Mouse (Mus musculus) heart, adult 8-10 months (tissue): ENCODE data around the gene Runx1. TPM values are rescaled to one million over a fixed set of nuclear protein-coding genes. Genes with fewer than 3 reads are reported as not detected.
A peak's percentile ranks its signal among the peaks of the same experiment; 100 is the strongest.

Source experiments
- DNase-seq: peaks from one replicate; pipeline ENCODE4 v3.0.0; 2022; ENCODE audit warnings: low spot score
- total RNA-seq, 4 experiments: library from RNA; stranded (reverse); gene quantifications; 2 replicates each; pipeline ENCODE4 v1.2.4; 2022

The Runx1 gene
- total RNA-seq, 4 experiments from 2014 or later = 1.3 to 3.3 (median 1.7) TPM

DNA sequence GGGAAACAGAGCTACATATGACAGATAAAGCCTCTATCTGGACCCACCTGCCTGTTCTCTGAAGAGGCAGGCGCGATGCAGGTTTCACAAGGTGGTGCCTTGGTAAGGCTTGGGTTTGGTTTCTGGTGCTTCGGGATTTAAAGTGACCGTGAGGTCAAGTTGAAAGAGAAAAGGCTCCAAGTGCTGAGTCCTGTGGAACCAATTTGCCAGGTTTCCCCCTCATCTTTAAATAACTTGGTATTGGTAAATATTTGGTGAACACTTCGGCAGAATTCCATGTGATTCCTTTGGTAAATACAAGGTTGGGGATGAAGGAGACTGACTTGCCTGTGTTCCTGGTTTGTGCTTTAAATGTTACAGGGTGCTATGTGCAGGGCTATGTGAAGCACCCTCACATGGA, 169.2 kb downstream of the Runx1 start:
- no peak for DNase-seq

DNA sequence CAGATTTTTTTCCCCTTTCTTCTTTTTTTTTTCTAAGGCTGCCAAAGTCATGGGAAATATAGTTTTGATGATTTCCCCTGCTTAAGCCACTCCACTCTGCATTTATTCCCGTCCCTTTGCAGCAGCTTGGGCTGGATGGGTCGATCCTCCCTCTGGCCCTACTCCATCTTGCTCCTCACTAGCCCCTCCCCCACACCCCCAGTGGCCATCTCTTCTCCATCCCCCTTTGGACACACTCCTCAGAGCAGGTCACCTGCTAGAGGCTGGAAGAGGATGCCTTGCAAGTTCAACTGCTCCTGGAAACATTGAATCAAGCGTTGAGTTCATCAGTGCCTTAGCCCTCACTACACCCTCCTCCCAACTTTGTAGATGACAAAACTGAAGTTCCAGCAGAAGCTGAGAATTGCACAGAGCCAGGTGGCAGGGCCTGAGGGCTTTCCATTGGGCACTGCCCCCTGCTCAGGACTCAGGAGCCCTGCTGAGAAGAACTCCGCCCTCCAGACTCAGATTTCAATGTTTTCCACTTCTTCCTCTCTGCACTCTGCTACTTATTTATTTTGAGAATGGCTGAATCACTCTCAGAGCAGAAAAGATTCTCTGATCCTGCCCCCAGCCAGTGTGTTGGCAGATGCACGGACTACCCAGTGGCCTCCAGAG, 171.5 kb downstream of the Runx1 start:
- no peak for DNase-seq

DNA sequence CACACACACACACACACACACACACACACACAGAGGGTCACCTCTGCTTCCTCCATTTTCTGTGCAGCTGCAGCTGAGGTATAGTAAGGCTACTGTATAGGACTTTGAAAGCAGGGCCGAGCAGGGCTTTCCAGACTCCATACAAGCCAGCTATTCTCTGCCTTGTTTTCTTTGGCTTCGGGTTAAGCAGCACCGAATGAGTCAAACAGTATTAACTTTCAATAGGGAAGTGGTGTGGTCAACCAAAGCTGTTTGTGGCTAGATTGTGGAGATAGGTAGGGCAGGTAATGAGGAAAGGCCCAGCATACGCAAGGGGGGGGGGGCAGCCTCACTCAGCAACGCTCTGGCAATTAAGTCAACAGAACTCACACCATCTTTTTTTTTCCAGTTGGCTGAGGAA, 172.1 kb downstream of the Runx1 start:
- no peak for DNase-seq

DNA sequence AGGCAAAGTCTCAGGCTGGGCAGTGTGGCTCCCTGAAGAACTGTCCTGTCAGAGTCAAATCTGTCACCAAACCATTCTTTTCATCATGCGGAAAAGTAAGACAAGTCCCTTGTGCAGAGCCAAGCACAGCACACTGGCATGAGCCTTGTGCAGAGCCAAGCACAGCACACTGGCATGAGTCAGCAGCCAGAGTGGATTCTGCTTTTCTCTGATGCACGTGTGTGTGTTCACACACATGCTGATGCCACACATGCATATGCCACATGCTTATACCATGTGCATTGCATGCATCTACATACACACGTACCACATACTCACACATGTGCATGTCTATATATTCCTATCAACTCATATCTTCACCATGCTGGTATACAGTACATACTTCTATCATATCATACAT, 174.7 kb downstream of the Runx1 start:
- no peak for DNase-seq

DNA sequence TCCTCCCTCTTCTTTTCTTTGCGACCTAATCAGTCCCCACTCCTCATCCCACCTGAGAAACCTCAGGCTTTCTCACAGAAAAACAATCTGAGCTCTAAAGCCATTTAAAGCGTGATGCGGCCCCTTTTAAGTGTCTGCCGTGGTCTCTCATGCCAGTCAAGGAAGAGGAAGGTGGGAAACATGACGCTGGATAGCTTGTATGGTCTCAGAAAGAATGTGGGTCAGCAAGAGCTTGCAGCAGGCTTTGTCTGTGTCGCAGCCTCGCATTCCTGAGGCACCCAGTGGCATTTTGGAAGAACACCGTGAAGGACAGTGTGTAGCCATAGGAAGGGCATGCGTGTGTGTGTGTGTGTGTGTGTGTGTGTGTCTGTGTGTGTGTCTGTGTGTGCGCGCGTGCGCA, 179.8 kb downstream of the Runx1 start:
- DNase-seq = no peak

DNA sequence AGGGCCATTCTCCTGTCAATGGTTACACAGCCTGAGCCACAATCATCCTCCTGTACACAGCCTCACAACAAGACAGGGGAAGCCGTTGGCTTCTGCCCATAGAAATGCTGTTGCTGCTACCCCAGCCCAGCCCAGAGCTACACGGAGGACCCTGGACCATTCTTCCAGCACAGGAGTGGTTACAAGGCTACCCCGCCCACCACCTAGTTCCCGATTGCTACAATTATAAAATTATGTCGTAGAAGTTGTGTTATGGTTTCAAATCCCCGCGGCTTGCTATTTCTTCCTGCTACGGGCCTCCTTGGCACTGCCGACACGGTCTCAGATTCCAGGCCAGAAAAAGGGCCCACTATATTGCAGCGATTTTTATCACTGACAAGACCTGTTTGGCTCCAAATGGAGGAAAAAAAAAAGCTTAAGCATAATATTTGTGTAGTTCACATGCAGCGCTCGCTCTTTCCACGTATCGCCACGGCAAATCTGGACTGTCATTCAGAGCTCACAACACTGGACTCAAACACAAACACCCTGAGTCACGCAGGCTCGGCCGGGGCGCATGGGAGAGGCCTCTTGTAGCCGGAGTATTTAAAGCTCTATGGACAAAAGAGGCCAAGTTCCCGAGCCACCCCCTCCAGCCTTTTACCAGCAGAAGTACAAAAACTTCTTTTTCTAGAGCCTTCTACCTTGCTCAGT, 180.4 kb downstream of the Runx1 start:
- no peak for DNase-seq

DNA sequence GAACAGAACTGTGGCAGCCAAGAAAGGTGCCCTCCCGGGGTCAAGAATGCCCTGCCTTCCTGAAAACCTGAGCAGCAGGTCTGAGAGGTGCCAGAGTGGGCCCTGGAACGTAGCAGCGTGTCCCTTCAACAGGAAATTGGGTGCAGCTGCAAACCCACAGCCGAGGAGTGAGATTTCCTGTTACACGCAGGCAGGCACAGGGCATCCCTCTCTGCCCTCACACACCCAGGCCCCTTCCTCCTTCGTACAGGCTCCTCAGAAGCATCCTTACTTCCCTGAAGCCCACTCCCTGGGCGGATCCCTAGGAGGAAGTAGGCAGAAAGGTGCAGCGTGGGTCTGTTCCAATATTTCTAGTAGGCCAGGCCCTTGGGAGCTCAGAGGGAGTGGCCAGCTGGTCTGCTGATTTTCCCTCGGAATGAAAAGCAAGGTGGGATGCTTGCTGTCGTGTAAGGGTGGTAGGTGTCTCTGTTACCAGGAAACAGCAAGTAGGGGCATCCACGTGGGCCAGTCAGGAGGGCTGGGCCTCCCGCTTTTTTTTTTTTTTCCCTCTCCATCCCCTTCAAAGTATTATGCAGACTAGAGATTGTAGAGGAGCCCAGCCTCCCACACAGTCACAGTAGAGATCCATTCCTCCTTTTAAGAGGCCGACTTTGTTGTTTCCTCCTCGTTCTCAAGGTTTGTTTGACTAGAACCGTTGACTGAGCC, 181.1 kb downstream of the Runx1 start:
- DNase-seq = no peak

DNA sequence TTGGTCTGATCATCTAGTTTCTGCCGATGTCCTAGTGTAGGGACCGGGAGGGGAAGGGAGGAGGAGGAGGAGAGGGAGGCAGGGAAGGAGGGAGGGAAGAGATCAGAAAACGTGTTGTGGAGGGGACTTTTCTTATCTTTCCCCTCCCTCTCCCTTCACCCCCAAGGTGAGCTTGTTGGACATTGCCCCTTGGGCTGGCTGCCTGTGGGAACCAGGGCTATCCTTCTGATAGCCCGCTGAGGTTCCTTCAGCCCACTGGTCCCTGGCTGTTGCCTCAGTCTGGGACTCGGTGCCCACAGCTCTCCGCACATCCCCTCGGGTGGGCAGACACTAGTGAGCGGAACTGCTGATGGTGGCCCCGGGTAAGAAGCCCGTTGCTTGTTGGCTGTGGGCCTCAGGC, 181.6 kb downstream of the Runx1 start:
- DNase-seq = no peak

DNA sequence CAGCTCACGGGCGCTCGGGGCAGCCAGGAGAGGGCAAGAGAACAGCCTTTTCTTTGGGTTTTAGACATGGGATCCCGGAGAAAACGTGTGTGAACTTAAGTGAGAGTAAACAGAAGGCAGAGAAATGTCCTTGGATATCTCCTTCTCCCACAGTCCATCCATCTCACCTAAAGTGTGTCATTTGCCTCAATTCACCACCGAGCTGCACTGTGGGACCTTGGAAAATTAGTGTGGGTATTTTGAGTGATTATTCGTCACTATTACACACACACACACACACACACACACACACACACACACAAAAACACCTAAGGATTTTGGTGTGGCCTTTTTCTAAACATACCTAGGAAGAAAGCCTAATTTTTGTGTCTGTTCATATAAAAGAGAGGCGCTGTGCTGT, 183.7 kb downstream of the Runx1 start:
- DNase-seq = no peak

DNA sequence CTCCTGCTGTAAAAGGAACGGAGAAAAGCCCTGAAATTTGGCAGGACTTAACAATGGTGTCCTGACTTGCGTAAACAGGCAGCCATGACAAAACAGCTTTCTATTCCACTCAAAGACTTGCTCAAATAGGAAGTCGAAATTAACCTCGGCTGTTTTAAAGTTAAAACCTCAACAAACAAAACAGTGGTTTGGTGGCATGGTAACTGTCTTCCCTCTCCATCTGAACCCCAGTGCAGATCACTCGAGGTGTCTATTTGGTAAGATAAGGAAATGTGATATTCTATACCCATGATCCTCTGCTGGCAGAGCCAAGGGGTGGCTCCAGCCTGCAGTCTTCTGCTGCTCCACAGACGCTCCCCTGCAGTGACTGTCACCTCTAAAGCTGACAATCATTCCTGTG, 184.9 kb downstream of the Runx1 start:
- DNase-seq = no peak

DNA sequence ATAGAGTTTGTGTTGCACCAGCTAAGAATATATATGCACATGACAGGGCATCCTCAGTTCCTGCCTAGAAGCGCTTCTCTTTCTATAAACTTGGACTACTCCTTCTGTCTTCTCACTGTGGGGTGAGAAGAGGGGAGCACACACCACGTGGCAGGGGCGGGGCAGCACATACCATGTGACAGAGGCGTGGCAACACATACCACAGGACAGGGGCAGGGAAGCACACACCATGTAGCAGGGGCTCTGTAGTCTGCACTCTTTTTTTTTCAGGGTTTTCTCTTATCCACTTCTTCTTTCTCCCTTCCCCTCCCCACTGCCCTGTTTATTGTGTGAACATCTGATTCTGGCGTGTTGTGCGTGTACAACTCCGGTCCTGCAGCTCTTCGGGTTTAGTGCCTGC, 186.9 kb downstream of the Runx1 start:
- no peak for DNase-seq

DNA sequence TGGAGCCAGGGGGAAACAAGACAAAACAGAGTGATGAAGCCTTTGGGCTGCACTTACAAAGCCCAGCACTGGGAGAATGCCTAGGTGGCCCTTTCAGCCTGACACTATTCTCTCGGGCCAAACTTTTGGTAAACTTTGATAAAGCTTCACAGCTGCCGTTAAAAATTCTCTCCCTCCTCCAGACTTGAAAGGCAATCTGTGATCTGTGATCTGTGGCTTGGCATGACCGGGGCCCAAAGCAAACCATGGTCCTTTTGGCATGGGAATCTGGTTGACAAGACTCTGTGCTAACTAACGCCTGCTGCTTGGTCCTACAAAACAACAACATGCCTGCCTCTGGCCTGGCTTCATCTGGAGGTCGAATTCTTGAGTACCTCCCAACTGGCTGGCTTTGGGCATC, 188.9 kb downstream of the Runx1 start:
- DNase-seq = no peak

DNA sequence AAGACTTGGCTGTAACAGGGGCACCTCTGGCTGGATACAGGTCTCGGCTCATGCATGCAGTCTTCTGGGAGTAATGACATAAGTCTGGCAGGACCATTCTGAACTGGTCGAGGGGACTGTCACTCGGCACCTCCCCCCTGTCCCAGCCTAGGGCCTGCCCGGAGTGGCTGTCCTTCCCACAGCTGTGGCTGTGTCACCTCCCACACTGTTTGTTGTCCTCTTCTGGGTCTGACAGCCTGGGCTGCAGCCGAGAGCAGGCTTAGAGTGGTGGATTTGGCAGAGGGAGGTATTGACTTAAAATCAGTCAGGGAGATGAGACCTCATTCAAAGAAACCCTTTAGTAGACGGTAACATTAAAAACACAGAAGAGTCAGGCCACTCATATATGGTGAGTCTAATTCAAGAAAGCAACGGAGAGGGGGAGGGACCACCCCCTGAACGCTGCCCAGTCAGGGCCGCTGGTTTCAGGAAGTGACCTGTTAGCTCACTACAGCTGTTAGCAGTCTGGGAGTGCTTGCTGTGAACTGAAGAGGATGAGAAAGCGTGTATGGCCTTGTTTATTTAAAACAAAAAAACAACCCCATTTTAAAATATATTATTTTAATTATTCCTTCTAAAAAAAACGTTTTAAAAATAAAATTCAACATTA, 193.7 kb downstream of the Runx1 start:
- DNase-seq = peak; percentile 17

DNA sequence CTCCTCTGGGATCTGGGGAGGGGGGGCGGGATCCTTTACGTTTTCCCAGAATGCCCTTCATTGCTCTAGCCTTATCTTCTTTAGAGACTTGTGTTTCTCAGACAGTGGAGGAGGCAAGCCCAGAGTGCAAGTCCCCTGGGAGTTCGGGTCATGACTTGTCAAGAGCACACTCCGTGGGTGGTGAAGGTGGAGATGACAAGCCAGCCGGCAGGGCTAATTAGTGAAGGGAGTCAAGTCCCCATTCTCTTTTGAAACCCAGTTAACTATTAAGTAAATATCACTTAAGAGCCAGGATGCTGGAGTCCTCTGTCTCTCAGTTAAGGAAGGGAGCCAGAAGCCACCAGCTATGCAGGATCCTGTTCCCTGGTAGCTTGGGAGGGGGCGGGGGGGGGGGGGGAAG, 194.3 kb downstream of the Runx1 start:
- DNase-seq = no peak

DNA sequence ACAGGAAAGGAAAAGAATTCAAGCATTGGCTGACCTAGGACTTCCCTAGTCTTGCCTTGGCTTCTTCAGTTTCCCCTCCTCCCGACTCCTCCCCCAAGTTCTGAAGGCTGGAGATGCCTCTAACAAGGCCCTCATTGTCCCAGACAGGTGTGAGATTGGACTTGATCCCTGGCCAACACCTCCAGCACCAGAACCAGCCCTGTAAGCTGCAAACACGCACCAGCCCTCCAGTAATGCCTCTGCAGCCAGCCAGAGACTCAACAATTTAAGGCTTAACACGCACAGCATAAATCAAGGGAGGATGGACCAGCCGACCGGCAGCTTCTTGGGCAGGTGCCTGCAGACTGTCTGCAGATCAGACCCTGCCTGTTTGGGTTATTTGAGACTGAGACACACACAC, 195.0 kb downstream of the Runx1 start:
- DNase-seq = no peak

DNA sequence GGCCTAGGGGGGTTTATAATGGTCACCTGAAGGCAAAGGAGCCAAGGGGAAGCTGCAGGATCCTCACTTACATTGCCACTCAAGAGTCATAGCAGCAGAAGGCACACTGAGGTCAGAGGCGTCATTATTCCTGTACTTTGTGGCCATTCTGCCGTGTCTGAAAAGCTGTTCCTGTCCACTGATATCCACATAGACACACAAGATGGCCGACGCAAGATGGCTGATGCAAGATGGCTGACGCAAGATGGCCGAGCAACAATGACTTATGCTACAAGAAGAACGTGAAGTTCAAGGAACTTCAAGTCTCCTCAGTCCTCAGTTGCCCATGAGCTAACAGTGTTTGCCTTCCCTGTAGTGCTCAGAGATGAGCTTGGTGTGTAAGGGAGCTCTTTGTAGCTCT, 196.1 kb downstream of the Runx1 start:
- DNase-seq = no peak

DNA sequence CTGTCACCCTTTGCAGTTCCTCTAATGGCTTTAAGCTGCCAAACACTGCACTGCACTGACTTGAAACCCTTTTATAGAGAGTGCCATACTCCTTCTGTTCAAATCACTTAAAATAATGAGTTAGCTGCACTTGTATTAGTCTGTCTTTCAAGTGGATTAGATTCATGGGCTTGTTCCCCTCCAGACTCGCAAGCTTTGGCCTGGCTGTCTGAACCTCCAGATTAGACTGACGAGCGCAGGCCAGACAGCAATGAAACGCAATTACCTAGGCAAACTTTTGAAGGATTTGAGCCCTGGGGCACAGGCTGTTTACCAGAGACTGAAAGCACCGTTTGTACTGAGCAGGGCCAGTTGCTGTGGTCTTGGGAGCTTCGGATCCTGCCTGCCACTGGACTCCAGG, 198.7 kb downstream of the Runx1 start:
- no peak for DNase-seq

DNA sequence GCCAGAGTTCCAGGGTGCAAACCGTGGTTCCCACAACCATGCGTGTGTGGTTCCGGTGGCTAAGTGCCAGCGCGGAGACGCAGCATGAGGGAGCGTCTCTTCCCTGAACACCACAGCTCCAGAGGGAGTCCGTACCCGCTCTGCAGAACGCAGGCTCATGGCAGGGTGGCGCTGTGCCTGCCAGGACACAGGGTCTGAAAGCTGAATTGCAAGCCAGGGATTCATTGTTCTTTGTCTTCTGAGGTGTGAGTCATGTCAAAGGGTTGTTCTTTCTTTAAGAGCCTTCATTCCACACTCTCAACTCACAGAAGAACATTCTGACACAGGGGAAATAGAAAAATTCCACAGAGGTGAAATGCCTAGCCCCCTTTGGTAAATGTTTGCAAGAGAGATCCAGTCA, 202.0 kb downstream of the Runx1 start:
- no peak for DNase-seq

DNA sequence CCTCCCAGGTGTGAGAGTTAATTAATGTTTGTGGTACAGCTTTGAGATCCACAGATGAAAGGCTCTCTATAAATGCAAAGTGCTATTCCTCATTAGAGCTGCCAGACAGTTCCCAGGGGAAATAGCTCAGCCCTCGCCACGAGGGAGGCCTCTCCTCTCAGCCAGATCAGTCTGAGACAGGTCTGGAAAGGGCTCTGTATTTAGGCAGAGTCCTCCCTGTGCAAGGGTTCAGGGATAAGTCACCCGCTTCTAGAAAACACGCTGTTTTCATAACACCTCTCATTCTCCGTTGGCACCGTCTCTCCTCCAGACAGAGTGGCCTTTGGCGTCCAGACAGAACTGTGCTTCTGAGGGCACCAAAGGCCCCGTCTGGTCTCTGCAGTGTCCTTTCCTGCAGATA, 204.1 kb downstream of the Runx1 start:
- no peak for DNase-seq

DNA sequence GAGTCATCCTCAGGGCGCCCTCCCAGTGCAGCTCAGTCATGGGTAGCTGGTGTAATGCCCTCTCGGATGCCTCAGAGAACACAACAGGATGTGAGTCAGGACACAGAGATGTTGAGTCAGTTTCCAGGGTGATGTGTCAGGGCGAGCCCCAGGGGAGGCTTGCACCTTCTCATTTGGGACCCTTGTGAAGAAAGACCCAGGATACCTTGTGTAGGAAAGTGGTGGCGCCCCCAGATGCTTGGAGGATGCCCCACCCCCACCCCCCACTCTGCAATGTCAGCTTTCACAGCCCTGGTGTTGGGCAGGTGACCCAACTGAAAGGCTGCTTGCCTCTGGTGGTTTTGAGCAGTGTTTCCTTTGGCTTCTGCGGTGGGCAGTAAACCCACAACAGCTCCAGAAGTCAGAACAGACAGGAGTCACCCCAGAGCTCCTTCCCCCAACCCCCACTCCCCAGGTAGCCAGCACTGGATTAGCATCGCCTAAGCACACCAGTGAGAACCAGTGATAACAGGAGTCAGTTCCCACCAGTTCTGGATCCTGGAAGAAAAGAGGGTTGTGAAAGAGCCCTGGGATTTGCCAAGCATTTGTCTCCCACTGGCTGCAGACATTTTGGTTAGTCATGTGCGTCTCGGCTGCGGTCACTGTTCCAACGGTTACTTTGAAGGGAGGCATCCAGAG, 205.0 kb downstream of the Runx1 start:
- no peak for DNase-seq

DNA sequence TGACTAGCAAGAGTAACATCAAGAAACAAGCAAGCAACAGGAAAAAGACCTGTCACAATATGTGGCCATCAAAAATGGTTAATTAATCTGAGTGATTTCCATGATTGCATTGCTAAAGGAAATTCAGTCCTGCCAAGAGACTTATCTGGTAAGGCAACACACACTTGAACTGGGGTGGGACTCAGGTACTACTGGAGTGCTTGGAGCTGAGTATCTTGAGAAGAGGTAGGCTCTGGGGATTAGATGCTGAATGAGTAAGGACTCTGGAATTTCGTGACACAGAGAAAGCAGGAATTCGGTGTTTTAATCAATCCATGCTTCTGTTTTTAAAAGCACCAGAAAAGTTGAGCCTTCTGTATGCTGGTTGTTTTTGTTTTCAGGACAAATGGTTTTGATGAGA, 209.1 kb downstream of the Runx1 start:
- no peak for DNase-seq

DNA sequence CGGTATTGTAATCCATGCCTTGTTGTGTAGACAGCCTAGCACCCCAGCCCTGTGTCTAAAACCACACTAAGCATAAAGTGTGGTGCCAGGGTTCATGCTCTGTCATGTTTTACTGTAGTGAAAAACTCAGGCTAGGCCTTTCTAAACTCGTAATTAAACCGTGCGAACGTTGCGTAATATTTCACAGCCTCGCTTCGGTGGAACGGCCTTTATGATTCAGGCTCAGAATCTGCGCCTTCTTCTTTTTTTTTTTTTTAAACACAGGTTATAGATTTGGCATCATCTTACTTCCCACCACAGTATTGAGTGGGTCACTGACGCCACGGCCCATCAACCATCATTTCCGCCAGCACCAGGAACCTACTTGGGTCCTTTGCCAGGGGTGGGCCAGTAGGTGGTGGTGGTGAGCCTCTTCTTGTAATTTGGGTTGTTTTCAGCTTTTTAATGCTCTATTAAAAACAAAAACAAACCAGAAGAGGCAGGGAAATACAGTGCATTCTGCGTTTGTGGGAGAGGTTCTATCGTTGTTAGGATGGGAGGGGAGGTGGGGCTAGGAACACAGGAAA, 210.6 kb downstream of the Runx1 start:
- no peak for DNase-seq
